Mouse (Mus musculus): ENCODE results near the gene Hfe2. TPM values are rescaled to one million over a fixed set of nuclear protein-coding genes. Genes with fewer than 3 reads are reported as not detected.

Gene Hfe2
- polyA plus RNA-seq, 1 experiment: 1.5 TPM

DNA sequence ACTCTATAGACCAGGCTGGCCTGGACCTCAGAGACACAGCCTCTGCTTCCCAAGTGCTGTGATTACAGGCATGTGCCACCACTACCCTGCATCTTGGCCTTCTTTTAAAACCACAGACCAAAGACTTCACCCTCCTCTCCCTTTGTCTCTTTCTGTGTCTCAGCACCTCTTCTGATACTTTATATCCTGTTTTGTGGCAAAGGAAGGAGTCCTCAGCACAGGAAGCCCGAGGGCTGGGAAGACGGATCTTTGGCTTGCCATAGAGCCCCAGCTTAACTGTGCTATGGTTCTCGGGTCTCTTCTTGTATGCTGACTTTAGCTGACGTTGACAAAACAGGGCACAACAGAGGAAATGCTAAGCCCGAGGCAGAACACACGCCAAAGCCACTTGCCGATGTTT lies 45.7 kb downstream of the Hfe2 start:
- Histone ChIP-seq H3K27ac (ENCODE audit: insufficient read depth, low read length) (no peak overlapping the region), H3K4me3 (ENCODE audit: insufficient read depth, low read length) (no peak overlapping the region), H3K4me1 (ENCODE audit: control insufficient read depth, insufficient read depth, low read length) (no peaks in the 10 kb centered on the region)
- TF ChIP-seq POLR2A (IDR thresholded peaks at IDR 0.05; ENCODE audit: extremely low read depth, insufficient read depth, low read length) (no peak), CTCF (IDR thresholded peaks at IDR 0.05; ENCODE audit: extremely low read depth, insufficient read depth, low read length) (no peak)

DNA sequence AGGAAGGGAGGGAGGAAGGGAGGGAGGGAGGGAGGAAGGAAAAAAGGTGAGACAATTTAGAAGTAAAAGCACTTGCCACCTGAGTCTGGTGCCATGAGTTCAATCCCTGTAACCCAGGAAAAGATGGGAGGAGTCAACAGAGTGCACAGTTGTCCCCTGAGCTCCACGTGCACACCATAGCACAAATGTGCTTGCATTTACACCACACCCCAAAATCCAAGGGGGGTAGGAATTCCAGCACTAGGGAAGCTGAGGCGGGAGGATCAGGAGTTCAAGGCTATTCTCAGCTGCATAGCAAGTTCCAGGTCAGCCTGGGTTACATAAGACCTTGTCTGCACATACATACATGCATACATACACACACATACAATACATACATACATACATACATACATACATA lies 46.4 kb downstream of the Hfe2 start:
- Histone ChIP-seq H3K27ac (ENCODE audit: insufficient read depth, low read length) (no peak overlapping the region), H3K4me1 (ENCODE audit: control insufficient read depth, insufficient read depth, low read length) (no peaks in the 10 kb centered on the region), H3K4me3 (ENCODE audit: insufficient read depth, low read length) (no peak overlapping the region)
- no peak for TF ChIP-seq CTCF (IDR thresholded peaks at IDR 0.05; ENCODE audit: extremely low read depth, insufficient read depth, low read length)
- TF ChIP-seq POLR2A (IDR thresholded peaks at IDR 0.05; ENCODE audit: extremely low read depth, insufficient read depth, low read length): no peak

DNA sequence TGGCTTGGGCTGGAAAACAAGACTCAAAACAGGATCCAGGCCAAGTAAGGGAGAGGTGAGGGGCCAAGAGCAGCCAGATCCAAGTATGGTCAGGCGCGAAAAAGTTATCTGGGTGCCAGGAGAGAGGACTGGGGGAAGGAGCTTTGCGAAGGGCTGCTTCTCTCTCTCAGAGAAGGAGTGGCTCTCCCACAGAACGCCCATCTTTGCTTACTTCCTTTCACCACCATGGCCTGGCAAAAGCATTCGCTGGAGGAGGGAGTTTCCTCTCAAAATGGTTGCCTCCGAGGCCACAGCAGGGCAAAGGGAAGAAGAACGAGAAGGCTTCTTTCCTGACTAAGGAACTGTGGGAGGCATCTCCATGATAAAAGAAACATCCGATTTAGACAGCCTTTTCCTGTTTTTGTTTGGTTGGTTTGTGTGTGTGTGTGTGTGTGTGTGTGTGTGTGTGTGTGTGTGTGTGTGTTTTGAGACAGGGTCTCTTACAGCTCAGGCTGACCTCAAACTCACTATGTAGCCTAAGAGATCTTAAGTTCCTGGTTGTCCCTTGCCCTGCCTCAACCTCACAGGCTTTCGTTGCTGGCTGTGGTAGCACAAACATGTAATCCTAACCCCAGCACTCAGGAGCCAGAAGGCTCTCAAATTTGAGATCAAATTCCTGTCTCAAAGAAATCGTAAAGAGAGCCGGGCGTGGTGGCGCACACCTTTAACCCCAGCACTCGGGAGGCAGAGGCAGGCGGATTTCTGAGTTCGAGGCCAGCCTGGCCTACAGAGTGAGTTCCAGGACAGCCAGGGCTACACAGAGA lies 47.1 kb downstream of the Hfe2 start:
- H3K27ac ChIP-seq (ENCODE audit: insufficient read depth, low read length): no peak overlapping the region
- TF ChIP-seq POLR2A (IDR thresholded peaks at IDR 0.05; ENCODE audit: extremely low read depth, insufficient read depth, low read length) (no peak), CTCF (IDR thresholded peaks at IDR 0.05; ENCODE audit: extremely low read depth, insufficient read depth, low read length) (no peak)
- no peak overlapping the region for H3K4me3 ChIP-seq (ENCODE audit: insufficient read depth, low read length)
- peaks cover under 1% of the 10 kb centered on the region for H3K4me1 ChIP-seq (ENCODE audit: control insufficient read depth, insufficient read depth, low read length)

DNA sequence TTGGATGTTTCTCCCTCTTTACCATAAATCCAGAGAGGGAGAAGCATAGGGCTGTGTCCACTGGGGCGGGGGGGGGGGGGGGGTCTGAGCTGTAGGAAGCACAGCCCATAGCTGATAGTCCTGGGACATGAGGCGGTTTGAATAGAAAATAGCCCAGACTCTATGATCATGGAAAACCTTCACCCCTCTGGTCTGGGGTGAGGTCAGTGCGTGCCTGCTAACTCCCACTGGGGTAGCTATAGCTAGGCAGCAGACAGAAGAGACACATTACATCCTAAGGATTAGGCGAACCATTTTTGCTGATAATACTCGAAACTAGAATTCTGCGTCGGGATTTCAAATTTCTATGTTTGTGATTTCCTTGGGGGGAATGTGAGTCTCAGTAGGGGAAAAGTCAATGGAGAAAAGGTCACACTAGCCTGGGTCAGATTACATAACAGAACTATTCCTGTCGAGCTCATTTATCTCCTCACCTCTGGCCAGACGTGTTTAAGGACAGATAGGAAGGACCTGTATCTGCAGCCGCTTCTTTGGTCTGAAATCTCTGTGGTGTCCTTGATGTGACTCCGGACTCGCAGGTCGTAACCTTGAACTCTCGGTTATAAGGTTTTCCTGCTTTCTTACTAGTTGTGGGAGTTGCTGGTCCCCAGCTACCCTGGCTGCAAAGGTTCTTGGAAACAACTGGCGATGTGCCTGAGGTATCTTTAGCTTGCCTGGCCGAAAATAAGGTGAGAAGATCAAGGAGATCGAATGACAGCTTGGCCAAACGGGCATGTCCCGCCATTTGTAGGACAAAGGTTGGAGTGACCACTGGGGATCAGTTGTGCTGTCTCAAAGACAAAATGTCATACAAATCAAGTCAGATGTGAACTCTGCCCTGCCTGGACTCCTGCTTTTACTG lies 48.9 kb downstream of the Hfe2 start:
- TF ChIP-seq CTCF (IDR thresholded peaks at IDR 0.05; ENCODE audit: extremely low read depth, insufficient read depth, low read length) (no peak), POLR2A (IDR thresholded peaks at IDR 0.05; ENCODE audit: extremely low read depth, insufficient read depth, low read length) (no peak)
- Histone ChIP-seq H3K27ac (ENCODE audit: insufficient read depth, low read length) (no peak overlapping the region), H3K4me3 (ENCODE audit: insufficient read depth, low read length) (no peak overlapping the region), H3K4me1 (ENCODE audit: control insufficient read depth, insufficient read depth, low read length) (peaks cover 5% of the 10 kb centered on the region)

DNA sequence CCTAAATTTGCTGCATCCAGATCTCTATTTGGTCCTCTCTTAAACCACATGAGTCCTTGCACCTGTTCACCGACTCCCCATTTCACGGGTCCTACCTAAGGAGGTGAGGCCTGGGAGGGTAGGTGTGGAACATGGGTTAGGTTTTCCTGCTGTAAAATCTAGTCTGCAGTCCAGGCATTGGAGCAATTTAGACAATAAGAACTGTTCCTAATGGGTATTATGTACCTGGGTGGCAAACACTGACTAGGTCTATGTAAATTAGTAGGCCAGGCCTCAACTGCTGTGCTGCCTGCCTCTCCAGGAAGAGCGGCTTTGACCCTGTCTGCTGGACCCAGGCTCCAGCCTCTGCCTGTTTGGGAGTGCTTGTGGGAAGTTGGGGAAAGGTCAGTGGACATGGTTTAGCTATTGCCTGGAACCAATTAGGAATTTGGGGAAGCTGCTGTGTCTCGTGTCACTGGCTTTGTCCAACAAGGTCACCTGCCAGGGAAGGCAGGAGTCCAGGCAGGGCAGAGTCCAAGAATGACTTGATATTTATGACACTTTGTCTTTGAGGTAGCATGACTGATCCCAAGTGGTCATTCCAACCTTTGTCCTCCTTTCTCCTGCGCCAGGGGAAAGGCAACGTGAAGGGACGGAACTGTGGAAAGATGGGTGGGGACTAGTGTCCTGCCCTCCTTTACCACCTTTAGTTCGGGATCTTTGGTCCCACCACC lies 50.5 kb downstream of the Hfe2 start:
- TF ChIP-seq POLR2A (IDR thresholded peaks at IDR 0.05; ENCODE audit: extremely low read depth, insufficient read depth, low read length) (no peak), CTCF (IDR thresholded peaks at IDR 0.05; ENCODE audit: extremely low read depth, insufficient read depth, low read length) (no peak)
- H3K27ac ChIP-seq (ENCODE audit: insufficient read depth, low read length): no peak overlapping the region
- H3K4me1 ChIP-seq (ENCODE audit: control insufficient read depth, insufficient read depth, low read length): peaks cover 6% of the 10 kb centered on the region
- H3K4me3 ChIP-seq (ENCODE audit: insufficient read depth, low read length): no peak overlapping the region

DNA sequence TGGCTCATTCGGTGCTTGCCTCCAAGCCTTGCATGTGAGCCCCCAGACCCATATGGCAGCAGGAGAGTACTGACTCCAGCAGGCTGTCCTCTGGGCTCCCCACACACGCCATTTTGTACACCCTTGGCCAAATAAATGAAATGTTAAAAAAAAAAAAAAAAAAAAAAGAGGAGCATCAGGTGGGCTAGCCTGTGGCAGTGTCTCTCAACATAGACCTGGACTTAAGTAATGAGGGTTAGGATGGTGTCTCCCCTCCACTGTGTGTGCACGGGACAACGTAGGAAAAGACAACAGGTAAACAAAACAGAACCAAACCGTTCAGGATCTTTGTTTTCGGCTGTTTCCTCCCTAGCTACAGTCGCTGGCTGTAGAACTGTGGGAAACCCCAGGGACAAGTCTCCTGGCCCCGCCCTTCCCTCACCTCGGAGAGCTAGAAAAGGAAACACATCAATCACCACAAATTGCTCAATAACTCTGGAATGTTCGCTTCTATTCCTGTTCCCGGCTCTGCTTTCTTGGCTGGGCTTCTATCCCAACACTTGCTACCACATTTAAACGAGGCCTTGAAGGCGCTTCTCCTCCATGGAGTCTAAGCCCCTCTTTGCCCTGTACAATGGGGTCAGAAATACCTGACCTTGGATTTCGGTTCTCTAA lies 51.2 kb downstream of the Hfe2 start:
- peak overlapping the region; percentile 44 for H3K27ac ChIP-seq (ENCODE audit: insufficient read depth, low read length)
- peaks cover 6% of the 10 kb centered on the region for H3K4me1 ChIP-seq (ENCODE audit: control insufficient read depth, insufficient read depth, low read length)
- H3K4me3 ChIP-seq (ENCODE audit: insufficient read depth, low read length): no peak overlapping the region
- TF ChIP-seq POLR2A (IDR thresholded peaks at IDR 0.05; ENCODE audit: extremely low read depth, insufficient read depth, low read length) (no peak), CTCF (IDR thresholded peaks at IDR 0.05; ENCODE audit: extremely low read depth, insufficient read depth, low read length) (no peak)

DNA sequence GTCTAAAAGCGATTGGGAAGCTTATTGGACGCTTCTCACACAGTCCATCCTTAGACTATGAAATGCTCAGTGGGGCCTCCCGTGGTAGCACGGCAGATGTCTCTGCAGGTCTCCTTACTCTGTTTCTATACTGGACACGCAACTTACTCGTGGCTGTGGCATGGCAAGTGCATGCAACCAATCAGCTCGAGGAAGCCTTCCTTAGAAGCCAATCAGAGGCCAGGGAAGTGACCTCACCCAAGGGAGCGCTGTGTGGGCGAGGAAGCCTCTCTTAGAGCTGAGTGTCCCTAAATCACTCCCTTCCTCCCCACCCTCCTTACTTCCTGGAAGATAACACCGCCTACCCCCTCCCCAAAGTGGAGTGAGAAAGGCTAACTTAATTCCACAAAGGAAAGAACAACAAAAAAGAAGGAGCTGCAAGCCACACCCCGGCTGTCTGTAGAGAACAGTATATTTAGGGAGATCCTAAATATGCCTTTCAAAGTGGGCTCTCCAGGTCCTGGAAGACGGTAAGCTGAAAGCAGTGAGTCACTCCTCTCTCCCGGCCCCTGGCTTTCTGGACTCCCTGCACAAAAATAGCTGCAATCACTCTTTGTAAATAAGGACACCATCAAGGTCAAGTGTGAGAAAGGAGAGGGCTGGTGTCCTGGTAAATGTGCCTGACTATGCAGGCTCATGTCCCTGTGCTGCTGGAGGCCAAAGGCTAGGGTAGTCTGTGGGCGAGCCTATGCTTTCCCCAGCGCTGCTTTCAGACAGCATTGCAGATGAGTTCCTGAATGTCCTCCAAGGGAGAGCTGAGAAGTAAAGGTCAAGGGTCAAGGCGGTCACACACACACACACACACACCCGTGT lies 51.9 kb downstream of the Hfe2 start, which contains the start of gene Gm16253:
Gene Gm16253, plus strand, starts transcription at position 295 of the 852 bp plus-strand sequence.
- Histone ChIP-seq H3K4me1 (ENCODE audit: control insufficient read depth, insufficient read depth, low read length) (peaks cover 6% of the 10 kb centered on the region), H3K27ac (ENCODE audit: insufficient read depth, low read length) (peak within 1 kb of the TSS; percentile 90), H3K4me3 (ENCODE audit: insufficient read depth, low read length) (no peak within 1 kb of the TSS)
- peak; percentile 58 for TF ChIP-seq POLR2A (IDR thresholded peaks at IDR 0.05; ENCODE audit: extremely low read depth, insufficient read depth, low read length)
- no peak for TF ChIP-seq CTCF (IDR thresholded peaks at IDR 0.05; ENCODE audit: extremely low read depth, insufficient read depth, low read length)

DNA sequence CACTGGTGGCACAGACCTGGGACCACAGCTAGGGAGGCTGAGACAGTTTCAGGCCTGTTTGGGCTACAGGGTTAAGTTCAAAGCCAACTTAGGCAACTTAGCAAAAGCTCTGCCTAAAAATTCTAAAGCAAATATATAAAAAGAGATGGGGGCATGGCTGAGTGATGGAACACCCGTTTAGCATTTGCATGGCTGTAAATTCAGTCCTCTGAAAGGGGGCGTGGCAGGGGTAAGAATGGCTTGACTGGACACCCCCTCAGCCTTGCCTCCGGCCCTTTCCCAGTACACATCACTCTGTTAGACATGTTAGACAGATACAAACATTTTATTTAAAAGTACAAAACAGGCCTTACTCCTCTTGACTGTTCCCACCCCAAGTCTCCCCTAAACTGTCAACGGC lies 52.6 kb downstream of the Hfe2 start:
- H3K4me1 ChIP-seq (ENCODE audit: control insufficient read depth, insufficient read depth, low read length): peaks cover 6% of the 10 kb centered on the region
- no peak for TF ChIP-seq POLR2A (IDR thresholded peaks at IDR 0.05; ENCODE audit: extremely low read depth, insufficient read depth, low read length)
- TF ChIP-seq CTCF (IDR thresholded peaks at IDR 0.05; ENCODE audit: extremely low read depth, insufficient read depth, low read length): no peak
- no peak overlapping the region for H3K4me3 ChIP-seq (ENCODE audit: insufficient read depth, low read length)
- H3K27ac ChIP-seq (ENCODE audit: insufficient read depth, low read length): peak overlapping the region; percentile 90

Other genes starting within 250 kb of the Hfe2 start
- gene Fcgr1, start 231.2 kb upstream of the Hfe2 start, polyA plus RNA-seq (2012; rRNA removed): 3.6 and 5.1 TPM in 2 replicates
- not detected in 2 replicates for gene BC107364, start 72.9 kb upstream of the Hfe2 start, polyA plus RNA-seq (2012; rRNA removed)
- gene Txnip, start 32.8 kb downstream of the Hfe2 start, polyA plus RNA-seq (2012; rRNA removed): 31.4 and 38.5 TPM in 2 replicates
- not detected in 2 replicates for gene Gm16253, start 51.8 kb downstream of the Hfe2 start, polyA plus RNA-seq (2012; rRNA removed)
- 44.5 and 55.9 TPM in 2 replicates for gene Polr3gl, start 69.0 kb downstream of the Hfe2 start, polyA plus RNA-seq (2012; rRNA removed)
- 61.6 and 61.9 TPM in 2 replicates for gene Ankrd34a, start 71.5 kb downstream of the Hfe2 start, polyA plus RNA-seq (2012; rRNA removed)
- 20.9 and 22.7 TPM in 2 replicates for gene Lix1l, start 76.0 kb downstream of the Hfe2 start, polyA plus RNA-seq (2012; rRNA removed)
- gene Rbm8a, start 104.8 kb downstream of the Hfe2 start, polyA plus RNA-seq (2012; rRNA removed): 33.9 and 38.0 TPM in 2 replicates
- gene Pex11b, start 110.2 kb downstream of the Hfe2 start, polyA plus RNA-seq (2012; rRNA removed): 62.8 and 66.9 TPM in 2 replicates
- gene Gm42957, start 110.3 kb downstream of the Hfe2 start, polyA plus RNA-seq (2012; rRNA removed): 0.13 and 0.21 TPM in 2 replicates
- gene Itga10, start 120.4 kb downstream of the Hfe2 start, polyA plus RNA-seq (2012; rRNA removed): 2.9 and 3.9 TPM in 2 replicates
- 7.8 and 8.5 TPM in 2 replicates for gene Ankrd35, start 145.0 kb downstream of the Hfe2 start, polyA plus RNA-seq (2012; rRNA removed)
- 24.6 and 25.4 TPM in 2 replicates for gene Pias3, start 171.2 kb downstream of the Hfe2 start, polyA plus RNA-seq (2012; rRNA removed)
- gene Nudt17, start 183.4 kb downstream of the Hfe2 start, polyA plus RNA-seq (2012; rRNA removed): 16.8 and 19.6 TPM in 2 replicates
- gene Polr3c, start 202.5 kb downstream of the Hfe2 start, polyA plus RNA-seq (2012; rRNA removed): 35.3 and 36.5 TPM in 2 replicates
- 52.3 and 54.9 TPM in 2 replicates for gene Rnf115, start 202.5 kb downstream of the Hfe2 start, polyA plus RNA-seq (2012; rRNA removed)

All from cortical plate, adult 2 months (tissue).